Mouse (Mus musculus) CH12.LX (cell line): ENCODE measurements at regions not wholly inside any gene's neighbourhood (a gene's known extent, or its start where the extent isn't known, plus 50 kb on each side); places are given as distances from the start of the nearest gene placed in this dataset.

Experiments used
- CTCF ChIP-seq, 2 experiments: IDR thresholded peaks in 1 of 2; conservative IDR thresholded peaks in 1 of 2; 2 replicates each; pipeline ENCODE4 v1.5.1; 2011 to 2012; ENCODE audit warnings: low read depth in 2 of 2, low read length in 2 of 2, improper control_type of control experiment in 1 of 2, inconsistent platforms in 1 of 2, mild to moderate bottlenecking in 1 of 2, moderate library complexity in 1 of 2
- MAX ChIP-seq: IDR thresholded peaks from 2 replicates; pipeline ENCODE4 v1.6.1; 2011; ENCODE audit warnings: low read length, improper control_type of control experiment
- RCOR1 ChIP-seq: conservative IDR thresholded peaks from 2 replicates; pipeline ENCODE4 v1.6.1; 2012; ENCODE audit warnings: low read depth, mild to moderate bottlenecking, inconsistent platforms, low read length, improper control_type of control experiment
- UBTF ChIP-seq: IDR thresholded peaks from 2 replicates; pipeline ENCODE4 v1.6.1; 2012; ENCODE audit warnings: low read depth, mild to moderate bottlenecking, inconsistent platforms, low read length, improper control_type of control experiment, moderate library complexity
- USF1 ChIP-seq: IDR thresholded peaks from 2 replicates; pipeline ENCODE4 v1.6.1; 2014; ENCODE audit warnings: low read depth, mild to moderate bottlenecking, inconsistent platforms, low read length, improper control_type of control experiment
- ZNF384 ChIP-seq: IDR thresholded peaks from 2 replicates; pipeline ENCODE4 v1.6.1; 2012; ENCODE audit warnings: low read depth, low read length, improper control_type of control experiment, inconsistent platforms

- no peak for TF ChIP-seq RCOR1
- TF ChIP-seq USF1: no peak
- TF ChIP-seq ZNF384: no peak
- no peak for TF ChIP-seq MAX
- TF ChIP-seq CTCF (conservative IDR thresholded peaks at IDR 0.05 in 1 of 2, IDR thresholded peaks at IDR 0.05 in 1 of 2; ENCODE audit: low read depth in 2 of 2, low read length in 2 of 2): no peak
- TF ChIP-seq UBTF: no peak
These were observed 162.8 kb upstream of the Rybp start for GRCm38 (mm10) chr6:100450108-100450507.
